Mouse (Mus musculus) right cerebral cortex, postnatal 14 days (tissue): ENCODE measurements at regions not wholly inside any gene's neighbourhood (a gene's known extent, or its start where the extent isn't known, plus 50 kb on each side); places are given as distances from the start of the nearest gene placed in this dataset.

ENCODE experiments used
- DNase-seq: peaks from one replicate; pipeline ENCODE4 v3.0.0; 2022

GRCm38 (mm10) chr7:123059718-123060337 is 63.9 kb upstream of the Tnrc6a start:
- no peak for DNase-seq

GRCm38 (mm10) chr7:123063264-123064011 is 60.2 kb upstream of the Tnrc6a start:
- no peak for DNase-seq

- DNase-seq, result peak; percentile 66
These were observed 57.7 kb upstream of the Tnrc6a start for GRCm38 (mm10) chr7:123065951-123066351.

- no peak for DNase-seq
These were observed 56.3 kb upstream of the Tnrc6a start for GRCm38 (mm10) chr7:123067396-123067795.

- DNase-seq, result no peak
These were observed 55.4 kb upstream of the Tnrc6a start for GRCm38 (mm10) chr7:123068241-123068640.

- DNase-seq, result peak; percentile 37
These were observed 54.9 kb upstream of the Tnrc6a start for GRCm38 (mm10) chr7:123068715-123069273.

GRCm38 (mm10) chr7:123069280-123069679 is 54.4 kb upstream of the Tnrc6a start:
- no peak for DNase-seq

- no peak for DNase-seq
These were observed 52.8 kb upstream of the Tnrc6a start for GRCm38 (mm10) chr7:123070861-123071260.
